ENCODE assay signal across 8 mouse cellular contexts in the genomic region with DNA sequence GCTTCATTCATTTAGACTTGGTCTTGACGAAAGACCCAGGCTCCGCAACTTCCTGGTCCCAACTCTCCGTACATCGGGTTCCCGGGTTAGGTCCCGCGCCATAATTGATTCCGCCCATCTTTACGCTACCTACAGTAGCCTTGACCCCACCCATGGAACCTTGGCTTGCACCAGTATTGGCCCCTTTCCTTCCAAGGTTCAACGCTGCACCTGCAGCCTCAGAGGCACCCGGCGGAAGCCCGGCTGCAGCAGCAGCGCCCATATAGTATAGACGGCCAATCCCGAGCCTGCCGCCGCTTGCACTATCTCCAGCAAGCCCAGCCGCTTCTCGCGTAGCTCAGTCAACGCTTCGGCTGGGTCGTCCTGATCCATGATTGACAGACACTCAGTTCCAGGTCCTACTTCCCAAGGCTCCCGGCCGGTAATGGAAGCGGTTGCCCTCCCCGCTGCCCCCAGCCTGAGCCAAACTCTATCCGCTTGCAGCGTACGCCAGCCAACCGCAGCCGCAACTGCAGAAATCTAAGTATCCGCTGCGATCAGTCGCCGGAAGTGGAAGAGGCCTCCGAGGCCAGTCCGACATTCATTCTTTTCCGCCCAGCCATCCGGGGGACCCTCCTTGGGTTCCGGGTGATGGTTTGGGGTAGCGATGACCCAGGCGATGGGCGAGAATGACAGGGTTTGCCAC. TPM values are rescaled to one million over a fixed set of nuclear protein-coding genes. Genes with fewer than 3 reads are reported as not detected.
DNase-seq lines count a peak whose midpoint lies in the region; ATAC-seq and TF ChIP-seq lines count a peak whose summit lies in the region.

No protein-coding gene starts in this region.

- no peak for TF ChIP-seq CTCF in C2C12 (IDR thresholded peaks at IDR 0.05; ENCODE audit: control insufficient read depth, insufficient read depth, insufficient read length)
- TF ChIP-seq CTCF in brain, embryonic 14.5 days (IDR thresholded peaks at IDR 0.05; ENCODE audit: borderline replicate concordance, extremely low read depth, insufficient read depth, insufficient read length): no peak

- under 1% methylated on average over 45 of the region's 45 CpGs for WGBS in heart, embryonic 11.5 days (ENCODE audit: insufficient replicate concordance)
- WGBS in kidney, embryonic 15.5 days: under 1% methylated on average over 45 of the region's 45 CpGs
- under 1% methylated on average over 45 of the region's 45 CpGs for WGBS in liver, embryonic 12.5 days (ENCODE audit: insufficient replicate concordance)

- H3K36me3 ChIP-seq in C2C12 (ENCODE audit: control insufficient read depth, insufficient read depth): peaks cover 4% of the 10 kb centered on the region
- peaks cover 41% of the 10 kb centered on the region for H3K36me3 ChIP-seq in erythroblast, embryonic 14.5 days (ENCODE audit: control insufficient read depth)
- peaks cover 11% of the 10 kb centered on the region for H3K36me3 ChIP-seq in heart, embryonic 11.5 days (ENCODE audit: control insufficient read depth, insufficient read depth, low read length)
- peaks cover 38% of the 10 kb centered on the region for H3K36me3 ChIP-seq in kidney, embryonic 15.5 days
- H3K36me3 ChIP-seq in liver, embryonic 12.5 days: peaks cover 44% of the 10 kb centered on the region
- H3K36me3 ChIP-seq in splenic B cell, adult 2 months (ENCODE audit: control insufficient read depth, insufficient read depth, low read length, poor library complexity, severe bottlenecking): peaks cover 3% of the 10 kb centered on the region; the same call in 1 of the 2 replicates

- no peaks in the 10 kb centered on the region for H3K9me3 ChIP-seq in erythroblast, embryonic 14.5 days (ENCODE audit: control insufficient read depth, low read length)
- no peaks in the 10 kb centered on the region for H3K9me3 ChIP-seq in heart, embryonic 11.5 days (replicated peaks; ENCODE audit: control insufficient read depth, low read length)
- H3K9me3 ChIP-seq in kidney, embryonic 15.5 days (replicated peaks): no peaks in the 10 kb centered on the region
- H3K9me3 ChIP-seq in liver, embryonic 12.5 days (replicated peaks): no peaks in the 10 kb centered on the region

- H3K4me1 ChIP-seq in erythroblast, embryonic 14.5 days (ENCODE audit: control insufficient read depth): peaks cover 61% of the 10 kb centered on the region
- peaks cover 34% of the 10 kb centered on the region for H3K4me1 ChIP-seq in heart, embryonic 11.5 days (ENCODE audit: control insufficient read depth, insufficient read depth, low read length)
- peaks cover 55% of the 10 kb centered on the region for H3K4me1 ChIP-seq in kidney, embryonic 15.5 days
- peaks cover 56% of the 10 kb centered on the region for H3K4me1 ChIP-seq in liver, embryonic 12.5 days

- peak; percentile 94 for DNase-seq in brain, embryonic 14.5 days (ENCODE audit: low read depth)
- peak; percentile 92 for DNase-seq in naive thymus-derived CD4-positive, alpha-beta T cell, adult 2 months (ENCODE audit: low read depth)
- peak; percentile 86 for DNase-seq in splenic B cell, adult 2 months (ENCODE audit: low read depth, low spot score)

- peaks cover 7% of the 10 kb centered on the region for H3K79me3 ChIP-seq in C2C12 (ENCODE audit: low read depth)

- ATAC-seq in heart, embryonic 11.5 days (replicated peaks; ENCODE audit: insufficient number of reproducible peaks, low FRiP score, low TSS enrichment): peak; percentile 45
- peak; percentile 49 for ATAC-seq in kidney, embryonic 15.5 days (replicated peaks; ENCODE audit: low FRiP score)
- peak; percentile 72 for ATAC-seq in liver, embryonic 12.5 days

- peak overlapping the region; percentile 90 for H3K27ac ChIP-seq in heart, embryonic 11.5 days (ENCODE audit: low read depth, low read length)
- peak overlapping the region; percentile 98 for H3K27ac ChIP-seq in kidney, embryonic 15.5 days
- peak overlapping the region; percentile 93 for H3K27ac ChIP-seq in liver, embryonic 12.5 days

- TF ChIP-seq POLR2A in brain, embryonic 14.5 days (IDR thresholded peaks at IDR 0.05; ENCODE audit: borderline replicate concordance, extremely low read depth, insufficient read depth, insufficient read length, poor library complexity, severe bottlenecking): peak; percentile 42; the same call in 1 of the 2 replicates

- peak overlapping the region; percentile 79 for H3K4me3 ChIP-seq in C2C12 (ENCODE audit: insufficient read depth, poor library complexity, severe bottlenecking)
- peak overlapping the region; percentile 87 for H3K4me3 ChIP-seq in erythroblast, embryonic 14.5 days (replicated peaks)
- H3K4me3 ChIP-seq in heart, embryonic 11.5 days (ENCODE audit: low read depth, low read length): peak overlapping the region; percentile 71
- H3K4me3 ChIP-seq in kidney, embryonic 15.5 days (replicated peaks): peak overlapping the region; percentile 78
- H3K4me3 ChIP-seq in liver, embryonic 12.5 days: peak overlapping the region; percentile 81

- H3K79me2 ChIP-seq in C2C12 (ENCODE audit: control insufficient read depth, insufficient read depth): peaks cover 30% of the 10 kb centered on the region

- peak overlapping the region; percentile 80 for H3K9ac ChIP-seq in heart, embryonic 11.5 days (ENCODE audit: low read depth, low read length)
- H3K9ac ChIP-seq in kidney, embryonic 15.5 days: peak overlapping the region; percentile 73
- peak overlapping the region; percentile 79 for H3K9ac ChIP-seq in liver, embryonic 12.5 days

- H3K27me3 ChIP-seq in C2C12 (ENCODE audit: control insufficient read depth, insufficient read depth, insufficient read length): no peaks in the 10 kb centered on the region
- H3K27me3 ChIP-seq in erythroblast, embryonic 14.5 days (ENCODE audit: control insufficient read depth): no peaks in the 10 kb centered on the region
- no peaks in the 10 kb centered on the region for H3K27me3 ChIP-seq in heart, embryonic 11.5 days (ENCODE audit: control insufficient read depth, insufficient read depth, low read length)
- H3K27me3 ChIP-seq in kidney, embryonic 15.5 days: no peaks in the 10 kb centered on the region
- H3K27me3 ChIP-seq in liver, embryonic 12.5 days (replicated peaks): no peaks in the 10 kb centered on the region
- no peaks in the 10 kb centered on the region for H3K27me3 ChIP-seq in splenic B cell, adult 2 months (ENCODE audit: control insufficient read depth, insufficient read depth, low read length, poor library complexity, severe bottlenecking)

- peak overlapping the region; percentile 85 for H3ac ChIP-seq in C2C12 (ENCODE audit: control insufficient read depth, insufficient read length, low read depth)

- H3K4me2 ChIP-seq in heart, embryonic 11.5 days: peak overlapping the region; percentile 80
- H3K4me2 ChIP-seq in kidney, embryonic 15.5 days: peak overlapping the region; percentile 79
- H3K4me2 ChIP-seq in liver, embryonic 12.5 days: peak overlapping the region; percentile 80

TF ChIP-seq in C2C12, 6 proteins besides CTCF, POLR2A, EP300 and RAD21:
- TF ChIP-seq CEBPB (IDR thresholded peaks at IDR 0.05; ENCODE audit: low read depth) (no peak), MYOG (IDR thresholded peaks at IDR 0.05; ENCODE audit: control insufficient read depth, extremely low read depth, insufficient read length) (no peak), USF1 (IDR thresholded peaks at IDR 0.05; ENCODE audit: low read depth) (no peak), FOSL1 (IDR thresholded peaks at IDR 0.05; ENCODE audit: insufficient read depth, low read length, poor library complexity, severe bottlenecking) (no peak), MAX (IDR thresholded peaks at IDR 0.05) (no peak), MYOD1 (IDR thresholded peaks at IDR 0.05; ENCODE audit: control insufficient read depth, insufficient read length, low read depth) (no peak)

RNA-seq across cellular contexts. Expression of gene Fam173a, which starts 0.7 kb away (rescaled TPM):
- 46.0 TPM for polyA plus RNA-seq in C2C12 (2012; fragmentation: generic; extraction: Trizol)
- 93.9 and 145 TPM in 2 replicates for polyA plus RNA-seq in brain, embryonic 14.5 days (2012; rRNA removed)
- polyA plus RNA-seq in erythroblast, embryonic 14.5 days (2012): 2.8 and 3.7 TPM in 2 replicates
- polyA plus RNA-seq in heart, embryonic 11.5 days (2014; fragmentation: Nextera tagmentation; extraction: Ambion mirVana): 71.8 and 74.0 TPM in 2 replicates
- polyA plus RNA-seq in kidney, embryonic 15.5 days (2015; fragmentation: Nextera tagmentation; extraction: Ambion mirVana): 91.7 and 101 TPM in 2 replicates
- polyA plus RNA-seq in liver, embryonic 12.5 days (2016; fragmentation: Nextera tagmentation; extraction: Ambion mirVana): 59.8 and 68.1 TPM in 2 replicates

RNA-seq across cellular contexts. Expression of gene AC134908.4, which starts 3.5 kb away (rescaled TPM):
- polyA plus RNA-seq in C2C12 (2012; fragmentation: generic; extraction: Trizol): not detected
- 0.12 and 0.21 TPM in 2 replicates for polyA plus RNA-seq in brain, embryonic 14.5 days (2012; rRNA removed)
- polyA plus RNA-seq in erythroblast, embryonic 14.5 days (2012): not detected in 2 replicates
- polyA plus RNA-seq in heart, embryonic 11.5 days (2014; fragmentation: Nextera tagmentation; extraction: Ambion mirVana): 0.29 TPM in 1 of 2 replicates, not detected in the other
- not detected in 2 replicates for polyA plus RNA-seq in kidney, embryonic 15.5 days (2015; fragmentation: Nextera tagmentation; extraction: Ambion mirVana)
- not detected in 2 replicates for polyA plus RNA-seq in liver, embryonic 12.5 days (2016; fragmentation: Nextera tagmentation; extraction: Ambion mirVana)

RNA-seq across cellular contexts. Expression of gene Metrn, which starts 5.0 kb away (rescaled TPM):
- 64.0 TPM for polyA plus RNA-seq in C2C12 (2012; fragmentation: generic; extraction: Trizol)
- 107 and 109 TPM in 2 replicates for polyA plus RNA-seq in brain, embryonic 14.5 days (2012; rRNA removed)
- polyA plus RNA-seq in erythroblast, embryonic 14.5 days (2012): 7.2 and 7.4 TPM in 2 replicates
- polyA plus RNA-seq in heart, embryonic 11.5 days (2014; fragmentation: Nextera tagmentation; extraction: Ambion mirVana): 6.2 and 8.3 TPM in 2 replicates
- 53.5 and 58.5 TPM in 2 replicates for polyA plus RNA-seq in kidney, embryonic 15.5 days (2015; fragmentation: Nextera tagmentation; extraction: Ambion mirVana)
- 29.1 and 31.7 TPM in 2 replicates for polyA plus RNA-seq in liver, embryonic 12.5 days (2016; fragmentation: Nextera tagmentation; extraction: Ambion mirVana)

RNA-seq across cellular contexts. Expression of gene Ccdc78, which starts 5.6 kb away (rescaled TPM):
- 0.12 TPM for polyA plus RNA-seq in C2C12 (2012; fragmentation: generic; extraction: Trizol)
- 0.08 and 0.11 TPM in 2 replicates for polyA plus RNA-seq in brain, embryonic 14.5 days (2012; rRNA removed)
- polyA plus RNA-seq in erythroblast, embryonic 14.5 days (2012): not detected in 2 replicates
- polyA plus RNA-seq in heart, embryonic 11.5 days (2014; fragmentation: Nextera tagmentation; extraction: Ambion mirVana): 0.13 TPM in 1 of 2 replicates, not detected in the other
- polyA plus RNA-seq in kidney, embryonic 15.5 days (2015; fragmentation: Nextera tagmentation; extraction: Ambion mirVana): 0.23 and 0.29 TPM in 2 replicates
- polyA plus RNA-seq in liver, embryonic 12.5 days (2016; fragmentation: Nextera tagmentation; extraction: Ambion mirVana): 0.17 TPM in 1 of 2 replicates, not detected in the other

RNA-seq across cellular contexts. Expression of gene Haghl, which starts 6.5 kb away (rescaled TPM):
- 14.4 TPM for polyA plus RNA-seq in C2C12 (2012; fragmentation: generic; extraction: Trizol)
- 167 and 268 TPM in 2 replicates for polyA plus RNA-seq in brain, embryonic 14.5 days (2012; rRNA removed)
- polyA plus RNA-seq in erythroblast, embryonic 14.5 days (2012): 0.46 and 0.59 TPM in 2 replicates
- polyA plus RNA-seq in heart, embryonic 11.5 days (2014; fragmentation: Nextera tagmentation; extraction: Ambion mirVana): 47.2 and 52.3 TPM in 2 replicates
- 63.0 and 74.8 TPM in 2 replicates for polyA plus RNA-seq in kidney, embryonic 15.5 days (2015; fragmentation: Nextera tagmentation; extraction: Ambion mirVana)
- polyA plus RNA-seq in liver, embryonic 12.5 days (2016; fragmentation: Nextera tagmentation; extraction: Ambion mirVana): 11.4 and 11.9 TPM in 2 replicates

Comparison
In these comparisons a context has a peak if more than half of its experiments do, and no peak if none do; other contexts are left out.
1. Peak in every context shown above with its lines: DNase-seq, ATAC-seq, H3K4me3 ChIP-seq and H3K27ac ChIP-seq.
2. RNA of gene Fam173a, which starts 0.7 kb away (polyA plus RNA-seq): 91.7 to 101 TPM in kidney, embryonic 15.5 days, 93.9 to 145 TPM in brain, embryonic 14.5 days, 71.8 to 74.0 TPM in heart, embryonic 11.5 days, 59.8 to 68.1 TPM in liver, embryonic 12.5 days and 46.0 TPM in C2C12 (single experiment); 2.8 to 3.7 TPM in erythroblast, embryonic 14.5 days; every median in the first group is over 10 times any median in the second.